Mouse (Mus musculus): Measurements from ENCODE around the gene Wtip. TPM values are rescaled to one million over a fixed set of nuclear protein-coding genes. Genes with fewer than 3 reads are reported as not detected.
"Not testable (repeated sequence)": the region's sequence is repeated elsewhere in the genome, so short reads cannot be mapped to it uniquely, and the experiment has no call there.

The Wtip gene
- total RNA-seq, 2 experiments from 2014 or later: 4.8 to 7.0 TPM

DNA sequence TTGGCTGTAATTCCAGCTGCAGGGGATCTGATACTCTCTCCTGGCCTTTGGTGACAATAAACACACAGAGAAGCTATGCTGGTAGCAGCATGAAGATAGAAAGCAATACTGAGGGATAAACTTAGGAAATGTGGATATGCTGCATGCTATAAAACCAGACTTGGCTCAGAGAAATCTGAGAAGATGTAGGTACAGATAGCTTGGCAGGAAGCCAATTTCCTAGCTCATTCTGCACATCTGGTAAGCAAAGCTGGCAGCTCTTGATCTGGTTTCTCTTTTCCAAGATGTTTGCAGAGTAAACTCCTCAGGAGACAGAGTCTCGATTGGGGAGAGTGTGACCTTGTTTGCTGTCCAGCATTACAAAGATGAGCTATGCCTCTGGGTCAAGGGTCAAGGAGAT, 12.4 kb downstream of the Wtip start:
- not testable (repeated sequence) for DNase-seq

DNA sequence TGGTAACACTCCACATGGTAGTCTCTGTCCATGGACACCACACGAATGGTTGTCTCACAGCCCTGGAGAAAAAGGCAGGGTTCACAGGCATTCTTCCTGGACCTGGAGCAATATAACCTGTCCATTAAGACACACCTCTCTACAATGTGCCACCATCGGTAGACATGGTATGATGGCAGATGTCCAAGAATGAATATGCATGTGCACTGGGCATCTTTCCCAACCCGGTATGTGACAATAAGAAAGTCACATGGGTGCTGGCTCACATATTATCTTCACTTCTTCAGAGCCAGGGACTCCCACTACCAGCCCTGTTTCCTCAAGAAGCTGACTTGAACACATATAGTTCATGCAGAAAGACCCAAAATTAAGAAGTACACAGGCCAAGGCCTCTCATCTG, 16.5 kb downstream of the Wtip start:
- no peak for DNase-seq

- DNase-seq: no peak
Measured at GRCm38 (mm10) chr7:34109190-34109589, 23.9 kb downstream of the Wtip start.

GRCm38 (mm10) chr7:34101276-34101675, 31.8 kb downstream of the Wtip start:
- no peak for DNase-seq

- DNase-seq: no peak
Measured at GRCm38 (mm10) chr7:34100002-34100401, 33.1 kb downstream of the Wtip start.

- DNase-seq: no peak
Measured at GRCm38 (mm10) chr7:34094911-34095481, 38.1 kb downstream of the Wtip start, which contains the start of gene Scgb1b30. Gene Scgb1b30 (plus strand): TSS chr7:34095431.

GRCm38 (mm10) chr7:34068132-34068531, 64.9 kb downstream of the Wtip start:
- not testable (repeated sequence) for DNase-seq

Other genes starting within 250 kb of the Wtip start
- not detected for gene Scgb2b26, start 188.2 kb downstream of the Wtip start, total RNA-seq (2021)
- not detected for gene Scgb2b27, start 119.3 kb downstream of the Wtip start, total RNA-seq (2021)
- not detected for gene Scgb1b27, start 111.8 kb downstream of the Wtip start, total RNA-seq (2021)
- gene Scgb1b30, start 37.8 kb downstream of the Wtip start, total RNA-seq (2021): not detected
- 10 to 100 TPM; 32.4 to 36.7 TPM for gene Uba2, start 36.3 kb upstream of the Wtip start, total RNA-seq (2021)
- gene Pdcd2l, start 63.4 kb upstream of the Wtip start, total RNA-seq (2021): 10 to 100 TPM; 14.3 to 15.9 TPM
- 1,000 to 10,000 TPM in 1 of 2 experiments, 100 to 1,000 TPM in 1; 948 to 1,062 TPM for gene Gpi1, start 97.1 kb upstream of the Wtip start, total RNA-seq (2021)
- not detected for gene Gm6096, start 117.8 kb upstream of the Wtip start, total RNA-seq (2021)
- gene 4931406P16Rik, start 180.3 kb upstream of the Wtip start, total RNA-seq (2021): 10 to 100 TPM; 31.6 to 38.9 TPM

All from gastrocnemius, postnatal 25 days (tissue).